Mouse (Mus musculus) thymus, postnatal 4 days (tissue): ENCODE results near the gene Arcn1.

Experiments used
- DNase-seq: peaks from one replicate; pipeline ENCODE4 v3.0.0; 2021

Arcn1 gene

GRCm38 (mm10) chr9:44740663-44741192 is 26.9 kb downstream of the Arcn1 start:
- peak; percentile 9 for DNase-seq

GRCm38 (mm10) chr9:44737240-44737949 is 30.2 kb downstream of the Arcn1 start:
- no peak for DNase-seq

- DNase-seq, result no peak
Measured at GRCm38 (mm10) chr9:44736301-44736700, 31.3 kb downstream of the Arcn1 start.

GRCm38 (mm10) chr9:44735886-44736285 is 31.8 kb downstream of the Arcn1 start:
- no peak for DNase-seq

- peak; percentile 90 for DNase-seq
Measured at GRCm38 (mm10) chr9:44734524-44735494, 32.8 kb downstream of the Arcn1 start, which contains the start of gene Phldb1. TSS of gene Phldb1 (minus strand) at chr9:44735198.

- DNase-seq, result peak; percentile 53
Measured at GRCm38 (mm10) chr9:44733671-44734523, 33.7 kb downstream of the Arcn1 start.

- peak; percentile 7 for DNase-seq
Measured at GRCm38 (mm10) chr9:44732921-44733530, 34.6 kb downstream of the Arcn1 start.

- peak; percentile 7 for DNase-seq
Measured at GRCm38 (mm10) chr9:44732130-44732549, 35.5 kb downstream of the Arcn1 start.

- no peak for DNase-seq
Measured at GRCm38 (mm10) chr9:44727441-44727840, 40.2 kb downstream of the Arcn1 start.

- no peak for DNase-seq
Measured at GRCm38 (mm10) chr9:44726431-44727146, 41.1 kb downstream of the Arcn1 start.

GRCm38 (mm10) chr9:44724665-44725064 is 43.0 kb downstream of the Arcn1 start:
- DNase-seq, result no peak

- DNase-seq, result no peak
Measured at GRCm38 (mm10) chr9:44724223-44724622, 43.4 kb downstream of the Arcn1 start.

- DNase-seq, result peak; percentile 38
Measured at GRCm38 (mm10) chr9:44723521-44724041, 44.1 kb downstream of the Arcn1 start.

GRCm38 (mm10) chr9:44723008-44723407 is 44.6 kb downstream of the Arcn1 start:
- DNase-seq, result no peak

- DNase-seq, result no peak
Measured at GRCm38 (mm10) chr9:44722575-44722974, 45.1 kb downstream of the Arcn1 start.

GRCm38 (mm10) chr9:44721877-44722186 is 45.8 kb downstream of the Arcn1 start:
- no peak for DNase-seq

- peak; percentile 59 for DNase-seq
Measured at GRCm38 (mm10) chr9:44721154-44721876, 46.3 kb downstream of the Arcn1 start.

- peak; percentile 20 for DNase-seq
Measured at GRCm38 (mm10) chr9:44720358-44721153, 47.1 kb downstream of the Arcn1 start.

- DNase-seq, result no peak
Measured at GRCm38 (mm10) chr9:44719632-44720357, 47.9 kb downstream of the Arcn1 start.
